Mouse (Mus musculus) midbrain, postnatal 0 days (tissue): ENCODE data around the gene Kcnk4. TPM values are rescaled to one million over a fixed set of nuclear protein-coding genes. Genes with fewer than 3 reads are reported as not detected.

Experiments
- ATAC-seq: fragments of 200-750 bp; cut with Nextera tagmentation; 2 replicates; pipeline ENCODE4 v1.8.0; 2017; ENCODE audit warnings: moderate number of reproducible peaks, mild to moderate bottlenecking, moderate TSS enrichment, moderate library complexity; ENCODE audit not compliant: low FRiP score
- DNase-seq: peaks from one replicate; pipeline ENCODE4 v3.0.0-alpha.2; 2015; ENCODE audit warnings: low spot score
- H3K27ac ChIP-seq: fragments of 300-500 bp; sonication (generic); 2 replicates; pipeline ENCODE4 v1.5.1; 2014; ENCODE audit warnings: low read depth, mild to moderate bottlenecking, low read length, mixed read lengths
- H3K27me3 ChIP-seq: fragments of 300-500 bp; sonication (generic); 2 replicates; pipeline ENCODE4 v1.6.1; 2014; ENCODE audit warnings: low read length, control low read depth, mixed read lengths; ENCODE audit not compliant: insufficient read depth
- H3K36me3 ChIP-seq: fragments of 300-500 bp; sonication (generic); 2 replicates; pipeline ENCODE4 v1.6.1; 2014; ENCODE audit warnings: low read length, control low read depth, mixed read lengths; ENCODE audit not compliant: insufficient read depth
- H3K4me1 ChIP-seq: fragments of 300-500 bp; sonication (generic); 2 replicates; pipeline ENCODE4 v1.6.1; 2014; ENCODE audit warnings: mild to moderate bottlenecking, control low read depth, antibody characterized with exemption, low read length, mixed read lengths; ENCODE audit not compliant: insufficient read depth
- H3K4me2 ChIP-seq: fragments of 300-500 bp; sonication (generic); 2 replicates; pipeline ENCODE4 v1.6.1; 2014; ENCODE audit warnings: low read depth, mild to moderate bottlenecking, low read length, mixed read lengths; ENCODE audit not compliant: poor library complexity, severe bottlenecking
- H3K4me3 ChIP-seq: fragments of 300-500 bp; sonication (generic); 2 replicates; pipeline ENCODE4 v1.5.1; 2014; ENCODE audit warnings: low read depth, mild to moderate bottlenecking, low read length, moderate library complexity
- H3K9ac ChIP-seq: fragments of 300-500 bp; sonication (generic); replicated peaks from 2 replicates; pipeline ENCODE4 v1.6.1; 2014; ENCODE audit warnings: mild to moderate bottlenecking, low read length, moderate library complexity, mixed read lengths; ENCODE audit not compliant: poor library complexity, severe bottlenecking
- H3K9me3 ChIP-seq: fragments of 300-500 bp; sonication (generic); 2 replicates; pipeline ENCODE4 v1.6.1; 2016; ENCODE audit warnings: low read length, control low read depth
- CTCF ChIP-seq: IDR thresholded peaks from 2 replicates; pipeline ENCODE4 v1.5.1; 2016; ENCODE audit warnings: antibody characterized with exemption, mild to moderate bottlenecking
- WGBS: fragments of 180-500 bp; shearing (Covaris S2); extraction: QIAGEN DNeasy Blood & Tissue Kit; methylation state at CpG from one replicate; pipeline ENCODE4 v1.1.7; 2014; 5-methylcytosine and 5-hydroxymethylcytosine counted together
- polyA plus RNA-seq: library from polyadenylated mRNA; unstranded; fragments of >200 nt; fragmentation: Nextera tagmentation; extraction: Ambion mirVana; gene quantifications from 2 replicates; pipeline ENCODE4 v1.2.1, GENCODE M21; 2015
- total RNA-seq: library from RNA; depleted of rRNA; stranded (reverse); fragments of >200 nt; gene quantifications from 2 replicates; pipeline ENCODE4 v1.2.3, GENCODE M21; 2014

Kcnk4 gene
- total and polyA plus RNA-seq, 2 experiments from 2014 or later, result 13.6 to 18.0 TPM

DNA sequence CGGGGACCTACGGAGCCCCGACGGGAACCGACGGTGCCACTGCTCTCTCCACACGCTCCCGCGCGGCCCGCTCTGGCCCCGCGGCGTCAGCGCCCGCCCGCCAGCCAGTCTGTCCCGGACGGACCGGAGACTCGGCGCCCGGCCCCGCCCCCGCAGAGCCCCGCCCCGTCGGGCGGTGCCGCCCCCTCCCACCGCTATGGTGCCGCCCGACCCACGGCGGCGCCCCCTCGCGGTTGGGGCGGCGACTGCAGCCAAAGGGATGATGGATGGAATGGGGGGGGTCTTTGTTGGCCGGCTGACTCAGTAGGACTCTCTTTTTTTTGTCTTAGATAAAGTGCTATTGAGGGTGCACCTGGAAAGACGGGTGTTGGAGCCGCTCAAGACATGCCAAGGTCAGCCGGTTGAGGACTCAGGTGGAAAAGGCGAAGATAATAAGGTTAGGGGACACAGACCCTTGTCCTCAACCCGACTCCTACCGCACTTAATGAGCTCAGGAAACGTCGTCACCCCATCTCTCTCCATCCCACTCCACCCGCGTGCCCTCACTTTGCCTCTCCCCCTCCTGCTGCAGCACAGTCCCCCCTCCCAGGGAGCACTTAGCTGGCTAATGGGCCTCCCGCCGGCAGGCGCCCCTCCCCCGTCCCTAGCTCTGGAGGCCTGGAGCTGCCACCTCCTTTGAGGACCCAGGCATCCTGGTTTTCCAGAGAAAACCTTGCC is 35.5 kb upstream of the Kcnk4 start:
- 1% methylated on average over 53 of the region's 55 CpGs for WGBS
- H3K36me3 ChIP-seq, result no peaks in the 10 kb centered on the region
- no peak for ATAC-seq

GRCm38 (mm10) chr19:6969291-6969664 is 35.0 kb upstream of the Kcnk4 start:
- Histone ChIP-seq H3K27me3 (peaks cover 11% of the 10 kb centered on the region), H3K4me3 (peak overlapping the region; percentile 31), H3K4me1 (no peaks in the 10 kb centered on the region), H3K4me2 (peak overlapping the region; percentile 43), H3K27ac (no peak overlapping the region), H3K9me3 (no peaks in the 10 kb centered on the region), H3K36me3 (no peaks in the 10 kb centered on the region), H3K9ac (no peak overlapping the region)
- TF ChIP-seq CTCF, result no peak
- ATAC-seq (no peak), DNase-seq (no peak)
- WGBS, result 2% methylated on average over 20 of the region's 20 CpGs

More for the DNA sequence above, 35.5 kb upstream of the Kcnk4 start:
- H3K27me3 ChIP-seq, result peaks cover 11% of the 10 kb centered on the region
- peak overlapping the region; percentile 43 for H3K4me2 ChIP-seq
- peak overlapping the region; percentile 29; the same call in 1 of the 2 replicates for H3K9ac ChIP-seq
- H3K9me3 ChIP-seq, result no peaks in the 10 kb centered on the region
- no peak overlapping the region for H3K27ac ChIP-seq
- DNase-seq, result peak; percentile 26
- no peaks in the 10 kb centered on the region for H3K4me1 ChIP-seq
- peak; percentile 64 for TF ChIP-seq CTCF
- peak overlapping the region; percentile 31 for H3K4me3 ChIP-seq

- no peak for TF ChIP-seq CTCF
- Histone ChIP-seq H3K27ac (no peak overlapping the region), H3K27me3 (peaks cover 11% of the 10 kb centered on the region), H3K9me3 (no peaks in the 10 kb centered on the region), H3K9ac (no peak overlapping the region), H3K4me2 (peak overlapping the region; percentile 43), H3K4me1 (no peaks in the 10 kb centered on the region), H3K36me3 (no peaks in the 10 kb centered on the region), H3K4me3 (peak overlapping the region; percentile 31)
- no peak for ATAC-seq
- no peak for DNase-seq
- 20% methylated on average over 15 of the region's 15 CpGs for WGBS
Observed at GRCm38 (mm10) chr19:6968491-6969271, 34.4 kb upstream of the Kcnk4 start.

DNA sequence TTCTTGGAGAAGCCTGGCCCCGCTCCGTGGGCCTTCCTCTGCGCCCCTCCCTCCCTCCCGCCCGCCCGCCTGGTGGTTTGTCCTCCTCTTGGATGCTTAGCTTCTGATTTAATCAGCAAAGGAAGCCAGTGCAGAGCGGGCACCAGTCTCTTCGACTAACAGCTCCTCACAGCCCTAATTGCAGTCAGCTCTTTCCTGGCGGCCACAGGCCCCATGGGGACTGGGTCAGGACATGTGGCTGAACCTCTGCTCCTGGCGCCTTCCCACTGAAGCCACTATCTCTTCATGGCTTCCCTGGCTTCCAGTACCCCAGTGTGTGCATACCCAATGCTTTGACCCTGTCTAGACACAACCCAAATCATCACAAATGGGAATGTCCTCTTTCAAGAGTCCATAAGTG is 22.1 kb upstream of the Kcnk4 start:
- WGBS, result 76% methylated on average over 10 of the region's 10 CpGs
- Histone ChIP-seq H3K4me2 (no peak overlapping the region), H3K27ac (no peak overlapping the region), H3K9me3 (no peaks in the 10 kb centered on the region), H3K27me3 (no peaks in the 10 kb centered on the region), H3K4me1 (0 out of 2 replicates have a peak, but pooled peaks cover 3% of the 10 kb centered on the region), H3K9ac (no peak overlapping the region), H3K36me3 (0 out of 2 replicates have a peak, but pooled peaks cover 12% of the 10 kb centered on the region), H3K4me3 (no peak overlapping the region)
- no peak for TF ChIP-seq CTCF
- DNase-seq, result no peak
- ATAC-seq, result no peak

DNA sequence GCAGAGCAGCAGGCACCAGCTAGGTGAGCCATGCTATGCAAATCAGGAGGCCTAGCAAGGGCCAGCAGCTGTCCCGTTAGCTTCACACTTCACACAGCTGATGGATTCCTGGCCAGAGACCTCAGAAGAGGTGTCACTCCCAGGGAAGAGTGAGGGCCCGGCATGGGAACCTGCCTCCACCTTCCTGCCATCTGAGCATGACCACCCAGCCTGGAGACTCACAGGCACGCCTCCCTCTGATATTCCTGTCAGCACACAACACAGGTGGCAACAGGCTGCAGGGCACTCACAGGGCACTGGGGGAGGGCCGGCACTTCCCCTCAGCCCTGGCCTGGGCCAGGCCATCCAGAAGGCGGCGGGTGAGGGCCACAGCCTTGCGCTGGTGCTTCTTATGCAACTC is 21.1 kb upstream of the Kcnk4 start:
- Histone ChIP-seq H3K9ac (no peak overlapping the region), H3K27me3 (no peaks in the 10 kb centered on the region), H3K4me2 (no peak overlapping the region), H3K36me3 (0 out of 2 replicates have a peak, but pooled peaks cover 12% of the 10 kb centered on the region), H3K4me1 (0 out of 2 replicates have a peak, but pooled peaks cover 3% of the 10 kb centered on the region), H3K27ac (no peak overlapping the region), H3K4me3 (no peak overlapping the region), H3K9me3 (no peaks in the 10 kb centered on the region)
- WGBS, result 89% methylated on average over 7 of the region's 7 CpGs
- ATAC-seq (no peak), DNase-seq (no peak)
- no peak for TF ChIP-seq CTCF

GRCm38 (mm10) chr19:6954046-6954445 is 19.7 kb upstream of the Kcnk4 start:
- no peak for DNase-seq
- no peak for ATAC-seq
- WGBS, result 57% methylated on average over 9 of the region's 9 CpGs
- no peaks in the 10 kb centered on the region for H3K27me3 ChIP-seq
- H3K4me3 ChIP-seq, result no peak overlapping the region
- no peak overlapping the region for H3K27ac ChIP-seq
- TF ChIP-seq CTCF, result peak; percentile 40; the same call in 1 of the 2 replicates
- no peak overlapping the region for H3K4me2 ChIP-seq
- 0 out of 2 replicates have a peak, but pooled peaks cover 12% of the 10 kb centered on the region for H3K36me3 ChIP-seq
- no peak overlapping the region for H3K9ac ChIP-seq
- H3K9me3 ChIP-seq, result no peaks in the 10 kb centered on the region
- 0 out of 2 replicates have a peak, but pooled peaks cover 3% of the 10 kb centered on the region for H3K4me1 ChIP-seq
